Mouse (Mus musculus) monocyte, adult 2 months (primary cell): ENCODE data around the gene Nrcam.

Experiments used
- DNase-seq, 2 experiments: peaks; one replicate each; pipeline ENCODE4 v3.0.0; 2022; ENCODE audit warnings: low spot score in 2 of 2, low read depth in 1 of 2

Nrcam gene

GRCm38 (mm10) chr12:44509406-44510104 is 180.9 kb downstream of the Nrcam start:
- DNase-seq = no peak

DNA sequence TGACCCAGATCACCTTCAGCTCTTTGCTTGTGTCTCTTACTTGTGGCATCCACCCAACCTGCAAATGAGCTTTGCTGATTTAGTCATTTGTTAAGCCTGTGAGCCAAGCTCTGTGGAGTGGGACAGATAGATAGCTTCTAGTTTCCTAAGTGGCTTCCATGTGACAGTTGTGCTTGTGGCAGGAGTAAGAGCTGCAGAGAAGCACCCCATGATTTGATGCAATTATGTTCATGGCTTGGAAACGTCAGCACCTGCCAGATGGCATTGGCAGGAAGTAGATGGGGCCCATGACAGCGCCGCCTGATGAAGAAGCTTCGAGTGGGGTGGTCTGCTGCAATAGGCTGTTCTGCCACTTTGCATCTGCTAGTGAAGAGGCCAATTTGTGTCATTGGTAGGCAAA is 186.4 kb downstream of the Nrcam start:
- DNase-seq = no peak

GRCm38 (mm10) chr12:44519440-44520141 is 190.9 kb downstream of the Nrcam start:
- DNase-seq = no peak

DNA sequence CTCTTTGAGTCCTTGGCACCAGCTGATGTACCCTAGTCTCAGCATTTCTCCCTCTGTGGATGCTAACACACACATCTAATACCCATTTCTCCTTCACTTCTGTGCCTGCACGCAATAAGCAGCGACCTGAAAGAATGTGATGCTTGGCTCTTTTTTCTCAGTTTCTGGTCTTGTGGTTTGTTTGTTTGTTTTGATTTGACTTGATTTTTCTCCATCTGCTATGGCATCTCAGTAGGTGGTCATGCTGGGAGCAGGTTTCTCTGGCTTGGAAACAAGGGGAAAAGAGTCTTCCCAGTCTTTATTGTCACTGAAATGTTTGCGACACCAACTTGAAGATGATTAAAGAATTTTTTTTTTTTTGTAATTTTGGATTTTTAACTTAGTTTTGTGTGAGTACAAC is 192.8 kb downstream of the Nrcam start:
- no peak for DNase-seq

DNA sequence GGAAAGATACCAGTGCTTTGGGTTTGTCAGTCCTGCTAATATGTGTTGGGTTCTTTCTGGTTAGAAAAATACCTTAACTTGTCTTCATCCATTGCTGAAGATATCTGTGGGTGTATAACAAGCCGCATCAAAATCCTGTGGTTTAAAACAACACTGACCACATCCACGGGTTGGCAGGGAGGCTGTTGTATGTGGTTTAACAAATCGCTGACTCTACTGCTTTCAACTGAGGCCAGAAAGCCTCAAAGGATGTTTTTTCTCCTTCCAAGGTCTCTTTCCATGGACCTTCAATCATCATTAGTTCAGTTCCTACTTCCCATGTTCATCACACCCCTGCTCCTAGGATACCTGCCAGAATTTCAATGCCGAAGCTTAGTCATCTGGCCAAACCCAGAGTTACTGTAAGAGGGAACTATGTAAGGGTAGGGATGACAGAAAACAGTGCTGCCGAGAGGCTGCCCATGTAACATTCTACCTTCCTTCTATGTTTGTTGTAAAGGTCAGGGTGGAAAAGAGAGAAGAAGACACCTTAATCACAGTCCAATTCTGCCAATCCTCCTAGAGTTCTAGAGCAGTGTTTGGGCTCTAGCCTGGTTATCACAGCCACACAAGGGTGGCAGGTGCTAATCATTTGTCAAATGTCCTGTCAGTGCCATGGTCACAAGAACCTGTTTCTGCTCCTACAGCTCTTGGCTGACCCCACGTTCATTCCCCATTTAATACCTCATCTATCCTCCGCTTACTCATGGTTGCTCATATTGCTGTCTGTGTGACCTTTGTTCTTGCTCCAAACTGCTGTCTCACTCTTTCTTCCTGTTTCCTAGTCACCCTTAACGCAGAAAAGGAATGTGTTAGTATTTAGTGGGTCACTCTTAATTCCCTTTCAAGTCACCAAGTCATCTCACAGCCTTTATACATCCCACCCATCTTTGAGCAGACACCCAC is 196.2 kb downstream of the Nrcam start:
- DNase-seq = no peak

DNA sequence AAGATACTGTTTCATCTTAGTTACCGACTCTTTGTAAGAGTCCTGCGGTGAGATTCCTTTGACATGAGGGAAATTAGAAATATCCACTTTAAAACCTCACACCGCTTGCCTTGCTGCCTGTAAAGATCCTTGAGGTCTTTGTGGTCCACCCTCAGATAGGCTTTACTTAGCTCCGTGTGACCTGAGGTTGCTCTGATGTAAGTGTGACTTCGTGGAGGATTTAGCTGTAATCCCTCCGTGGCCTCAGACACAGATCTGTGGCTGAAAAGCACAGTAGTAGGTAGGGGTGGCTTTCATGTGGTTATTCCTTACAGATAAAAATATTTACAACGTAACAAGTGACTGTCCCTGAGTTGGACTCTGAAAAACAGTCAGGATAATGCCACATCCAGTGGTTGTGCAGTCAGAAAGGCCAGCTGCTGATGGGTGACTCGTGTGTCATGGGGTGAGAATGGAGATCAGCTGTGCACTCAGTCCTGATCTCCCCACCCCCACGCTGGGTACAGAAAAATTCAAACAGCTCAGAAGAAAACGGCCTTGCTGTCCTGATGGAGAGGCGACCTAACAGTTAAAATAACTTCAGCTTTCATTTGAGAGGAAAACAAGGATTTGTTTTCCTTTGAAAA is 199.8 kb downstream of the Nrcam start:
- DNase-seq = no peak

DNA sequence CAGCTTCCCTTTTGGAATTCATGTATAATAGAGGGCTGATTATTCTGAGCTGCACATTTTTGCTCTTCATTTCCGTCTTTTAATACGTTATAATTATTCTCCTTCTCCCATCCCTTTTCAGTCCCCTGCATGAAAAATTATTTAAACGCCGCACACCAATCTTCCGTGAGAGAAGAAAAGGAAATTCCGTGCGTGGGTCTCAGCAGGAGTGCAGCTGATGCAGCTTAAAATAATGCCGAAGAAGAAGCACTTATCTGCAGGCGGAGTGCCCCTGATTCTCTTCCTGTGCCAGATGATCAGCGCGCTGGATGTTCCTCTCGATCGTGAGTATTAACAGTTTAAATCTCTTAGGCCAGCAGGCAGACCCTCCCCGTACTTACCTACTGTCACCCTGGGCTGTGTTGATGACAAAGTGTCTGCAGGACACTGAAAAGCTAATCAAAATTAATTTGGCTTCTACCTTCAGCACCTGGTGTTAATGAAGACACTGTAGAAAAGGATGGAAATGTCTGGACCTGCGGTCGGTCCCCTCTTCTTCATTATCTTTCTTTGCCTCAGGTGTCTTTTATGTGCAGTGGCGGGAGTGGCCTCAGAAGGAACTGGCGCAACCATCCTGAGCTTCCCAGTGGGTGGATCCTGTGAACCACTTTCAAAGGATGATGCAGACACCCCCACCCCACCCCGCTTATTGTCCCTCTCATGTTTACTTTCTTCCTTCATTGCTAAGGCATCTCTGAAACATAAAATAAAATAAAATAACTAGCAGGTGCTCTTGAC is 203.8 kb downstream of the Nrcam start:
- no peak for DNase-seq

- no peak for DNase-seq
These were observed 205.5 kb downstream of the Nrcam start for GRCm38 (mm10) chr12:44534100-44534633.

- no peak for DNase-seq
These were observed 206.9 kb downstream of the Nrcam start for GRCm38 (mm10) chr12:44535623-44536022.

GRCm38 (mm10) chr12:44547721-44548369 is 219.2 kb downstream of the Nrcam start:
- DNase-seq = no peak

DNA sequence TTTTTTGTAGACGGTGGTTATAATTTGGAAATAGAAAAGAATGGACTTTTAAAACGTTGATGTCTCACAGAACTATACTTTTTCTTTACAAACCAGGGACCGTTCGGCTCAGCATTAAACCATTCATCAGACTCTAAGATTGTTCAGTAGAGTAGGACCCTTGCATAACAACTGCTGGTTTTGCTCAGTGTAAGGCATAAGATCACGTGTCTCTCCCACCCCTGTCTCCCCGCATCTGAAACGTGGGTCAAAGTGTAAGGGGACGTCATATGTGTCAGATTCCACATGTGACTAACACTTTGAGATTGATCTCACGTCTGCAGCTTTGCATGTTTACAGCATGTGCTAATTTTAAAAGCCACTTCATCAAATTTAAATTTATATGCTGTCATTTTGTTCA is 219.8 kb downstream of the Nrcam start:
- DNase-seq = no peak

- no peak for DNase-seq
These were observed 222.9 kb downstream of the Nrcam start for GRCm38 (mm10) chr12:44551614-44552013.

DNA sequence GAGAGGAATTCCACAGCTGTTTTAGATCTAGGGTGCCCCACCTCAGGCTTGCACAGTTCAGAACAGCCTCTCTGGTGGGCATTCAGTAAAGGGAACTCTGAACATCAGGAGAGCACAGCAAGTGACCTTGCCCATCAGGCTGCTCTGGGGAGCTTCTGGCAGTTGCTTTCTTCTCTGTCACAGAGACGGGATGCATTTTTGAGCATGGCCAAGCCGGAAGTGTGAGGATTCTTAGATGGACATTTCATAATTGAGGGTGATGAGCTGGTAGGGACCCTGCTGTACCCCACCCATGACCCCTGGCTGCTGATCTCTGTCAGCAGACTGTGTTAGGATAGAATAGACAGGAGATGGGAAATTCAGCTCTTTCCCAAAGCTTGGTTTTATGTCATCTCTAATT is 225.4 kb downstream of the Nrcam start:
- no peak for DNase-seq

DNA sequence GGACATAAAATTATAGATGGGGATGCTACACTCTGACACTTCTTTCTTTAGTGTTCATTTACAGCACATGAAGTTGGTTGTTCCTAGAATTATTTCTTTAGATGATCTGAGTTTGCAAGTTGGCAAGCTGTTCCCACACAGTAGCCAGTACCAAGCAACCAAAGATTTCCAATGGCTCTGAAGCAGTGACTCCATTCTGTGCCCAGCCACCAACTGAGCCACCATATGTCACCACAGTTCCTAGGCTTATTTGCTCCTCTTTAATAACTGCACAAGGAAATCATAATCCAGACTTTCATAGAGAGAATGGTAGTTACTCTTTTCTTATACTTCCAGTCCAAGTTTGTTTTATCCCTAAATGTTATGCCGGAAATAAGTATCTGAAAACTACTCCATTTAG is 226.1 kb downstream of the Nrcam start:
- no peak for DNase-seq

- no peak for DNase-seq
These were observed 231.3 kb downstream of the Nrcam start for GRCm38 (mm10) chr12:44560002-44560401.

DNA sequence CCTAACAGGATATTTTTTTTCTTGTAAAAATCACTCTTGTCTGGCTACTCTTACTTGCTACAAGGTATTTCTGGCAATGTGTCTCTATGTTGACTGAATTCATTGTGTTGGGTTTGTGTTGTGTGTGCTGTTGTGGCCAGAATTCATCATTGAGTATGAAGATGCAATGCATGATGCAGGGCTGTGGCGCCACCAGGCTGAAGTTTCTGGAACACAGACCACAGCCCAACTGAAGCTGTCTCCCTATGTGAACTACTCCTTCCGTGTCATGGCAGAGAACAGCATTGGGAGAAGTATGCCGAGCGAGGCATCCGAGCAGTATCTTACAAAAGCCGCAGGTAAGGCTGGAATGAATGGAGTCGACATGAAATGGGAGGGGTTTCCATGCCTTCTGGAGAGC is 241.4 kb downstream of the Nrcam start:
- no peak for DNase-seq

DNA sequence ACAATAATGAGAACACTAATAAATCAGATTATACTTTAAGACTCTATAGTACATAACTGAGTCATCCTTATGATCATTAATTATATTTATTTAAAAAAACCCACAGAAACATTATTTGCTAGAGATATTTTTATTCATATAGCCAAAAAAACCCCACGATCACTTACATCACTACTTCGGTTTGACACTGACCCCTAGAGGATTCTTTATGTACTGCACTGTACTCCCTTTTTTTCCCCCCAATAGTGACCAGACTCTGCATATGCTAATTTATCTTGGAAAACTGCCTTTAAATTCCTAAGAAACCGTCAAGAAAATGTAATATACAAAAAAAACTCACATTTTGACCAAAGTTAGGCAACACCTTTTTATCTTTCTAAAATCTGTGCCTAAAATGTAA is 244.0 kb downstream of the Nrcam start:
- no peak for DNase-seq

- no peak for DNase-seq
These were observed 245.5 kb downstream of the Nrcam start for GRCm38 (mm10) chr12:44574167-44574566.

DNA sequence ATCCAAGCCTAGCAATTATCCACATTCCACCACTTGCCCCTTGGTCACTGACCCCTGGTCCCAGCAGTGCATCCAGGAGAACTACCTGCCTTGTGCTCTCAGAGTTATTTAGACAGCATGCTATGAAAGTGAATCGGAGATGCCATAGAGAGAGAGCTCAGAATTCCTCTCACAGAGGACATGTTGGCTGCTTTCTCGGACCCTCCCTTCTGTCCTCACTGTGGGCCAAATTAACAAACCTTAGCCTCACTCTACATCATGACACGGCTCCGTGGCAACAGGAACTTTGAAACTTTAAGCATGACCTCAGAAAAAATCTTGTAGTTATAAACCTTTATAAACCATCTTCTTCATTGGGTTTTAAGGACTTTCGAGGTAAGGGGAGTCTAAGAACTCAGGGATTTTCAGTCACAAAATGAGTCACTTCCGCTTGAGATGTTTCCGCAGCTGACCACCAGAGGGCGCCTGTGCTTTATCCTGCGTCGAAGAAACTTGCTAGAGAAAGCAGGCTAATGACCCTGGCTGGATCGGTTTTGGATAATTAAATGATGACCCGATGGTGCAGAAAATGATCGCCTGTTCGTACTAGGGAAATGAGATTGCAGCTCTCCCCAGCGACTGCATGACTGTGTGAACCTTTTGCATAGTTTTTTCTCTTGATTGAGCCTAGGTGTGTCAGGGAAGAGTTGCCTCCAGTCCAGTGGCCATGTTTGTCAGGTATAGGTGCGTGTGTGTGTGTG is 272.9 kb downstream of the Nrcam start:
- peak in 1 of 2 experiments; percentile 1 for DNase-seq
